Mouse (Mus musculus) megakaryocyte-erythroid progenitor cell, adult 5-6 weeks (primary cell): ENCODE results near the gene Il1rl2. TPM values are rescaled to one million over a fixed set of nuclear protein-coding genes. Genes with fewer than 3 reads are reported as not detected.

Source experiments
- total RNA-seq, 2 experiments: library from RNA; stranded (forward) in 1 of 2; stranded (reverse) in 1 of 2; fragments of 200-1000, 215-1000 nt in 1 of 2; fragments of >200 nt in 1 of 2; fragmentation: Nextera tagmentation in 1 of 2; gene quantifications; 2 replicates each; pipeline ENCODE4 v1.2.3; 2014 to 2017

Il1rl2 gene
- total RNA-seq, 2 experiments from 2014 or later: 6.3 TPM

Other genes with a start within 250 kb of the Il1rl2 start
- 0.49 and 2.7 TPM in 2 replicates for gene Il1r1, start 99.5 kb upstream of the Il1rl2 start, total RNA-seq (2014; fragmentation: Nextera tagmentation)
- 1.4 and 3.1 TPM in 2 replicates for gene Il1r1, start 99.5 kb upstream of the Il1rl2 start, total RNA-seq (2017)
- 45.0 and 48.7 TPM in 2 replicates for gene Il1rl1, start 105.0 kb downstream of the Il1rl2 start, total RNA-seq (2014; fragmentation: Nextera tagmentation)
- 92.0 and 97.4 TPM in 2 replicates for gene Il1rl1, start 105.0 kb downstream of the Il1rl2 start, total RNA-seq (2017)
- 0.55 and 2.5 TPM in 2 replicates for gene Il18r1, start 140.9 kb downstream of the Il1rl2 start, total RNA-seq (2014; fragmentation: Nextera tagmentation)
- 1.9 and 6.2 TPM in 2 replicates for gene Il18r1, start 140.9 kb downstream of the Il1rl2 start, total RNA-seq (2017)
- 5.9 and 11.6 TPM in 2 replicates for gene Il18rap, start 190.8 kb downstream of the Il1rl2 start, total RNA-seq (2014; fragmentation: Nextera tagmentation)
- gene Il18rap, start 190.8 kb downstream of the Il1rl2 start, total RNA-seq (2017): 3.4 and 10.0 TPM in 2 replicates